Mouse (Mus musculus) E14TG2a.4 (cell line): ENCODE measurements around the gene Slc12a3.

Experiments
- CTCF ChIP-seq: conservative IDR thresholded peaks from 2 replicates; pipeline ENCODE4 v1.5.1; 2014; ENCODE audit warnings: low read length
- NANOG ChIP-seq: IDR thresholded peaks from 2 replicates; pipeline ENCODE4 v1.6.1; 2014; ENCODE audit warnings: borderline replicate concordance, low read length, mixed read lengths
- POU5F1 ChIP-seq: IDR thresholded peaks from 2 replicates; pipeline ENCODE4 v1.6.1; 2014; ENCODE audit warnings: low read length, borderline replicate concordance

GRCm38 (mm10) chr8:94375551-94375991 lies 46.6 kb downstream of the Slc12a3 start:
- TF ChIP-seq CTCF = no peak
- TF ChIP-seq POU5F1 = no peak
- no peak for TF ChIP-seq NANOG
